Mouse (Mus musculus): ENCODE results near the gene Gsdme.

Gene Gsdme

DNA sequence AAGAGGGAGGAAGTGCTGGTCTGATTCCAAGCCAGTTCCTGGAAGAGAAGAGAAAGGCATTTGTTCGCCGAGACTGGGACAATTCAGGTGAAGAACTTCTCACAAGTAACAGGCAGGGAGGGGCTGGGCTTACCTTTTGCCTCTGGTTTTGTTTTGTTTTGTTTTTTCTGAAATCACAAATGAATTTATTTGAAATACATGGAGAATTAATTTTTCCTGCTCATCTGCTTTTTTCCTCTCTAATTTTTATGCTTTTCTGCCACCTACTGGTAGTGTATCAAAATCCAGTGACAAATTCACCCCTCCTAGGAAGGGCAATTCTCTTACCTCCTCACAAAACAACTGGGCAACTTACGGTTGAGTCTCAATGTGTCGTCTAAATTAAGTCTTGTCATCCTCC is 83.5 kb downstream of the Gsdme start:
- DNase-seq = peak; percentile 30

DNA sequence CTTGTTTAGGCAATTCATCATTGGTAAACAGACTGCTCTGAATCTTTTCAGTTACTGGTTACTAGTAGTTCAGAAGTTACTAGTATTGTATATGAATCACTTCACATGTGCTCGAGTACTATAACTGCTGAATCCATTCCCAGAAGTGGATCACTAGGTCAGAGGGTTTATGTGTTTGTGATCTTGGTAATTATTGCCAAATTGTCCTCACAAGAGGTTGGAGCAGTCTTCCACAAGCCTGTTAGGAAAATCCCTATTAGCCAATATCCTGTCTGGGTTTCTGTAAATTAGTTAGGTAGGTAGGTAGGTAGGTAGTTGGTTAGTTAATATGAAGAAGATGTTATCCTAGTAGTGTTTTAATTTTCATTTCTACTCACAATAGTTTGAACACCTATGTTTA is 87.9 kb downstream of the Gsdme start:
- DNase-seq = no peak

DNA sequence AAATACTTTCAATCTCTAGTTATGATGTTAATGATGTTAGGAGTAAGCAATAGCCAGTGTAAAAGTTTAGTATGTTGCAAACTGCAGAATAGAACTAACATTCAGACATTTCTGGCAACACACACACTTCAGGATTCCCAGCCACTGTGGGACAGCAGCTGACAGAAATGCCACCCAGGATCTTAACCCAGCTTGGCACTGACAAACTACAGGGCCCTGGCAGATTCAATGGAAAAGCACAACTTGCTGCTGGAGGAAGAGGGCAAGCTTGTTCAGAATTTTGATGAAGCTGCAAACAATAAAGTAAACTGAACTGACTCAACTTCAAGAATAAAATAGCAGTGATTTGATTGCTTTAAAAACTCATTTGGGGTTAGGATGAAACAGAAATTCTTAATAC is 93.9 kb downstream of the Gsdme start:
- no peak for DNase-seq

DNA sequence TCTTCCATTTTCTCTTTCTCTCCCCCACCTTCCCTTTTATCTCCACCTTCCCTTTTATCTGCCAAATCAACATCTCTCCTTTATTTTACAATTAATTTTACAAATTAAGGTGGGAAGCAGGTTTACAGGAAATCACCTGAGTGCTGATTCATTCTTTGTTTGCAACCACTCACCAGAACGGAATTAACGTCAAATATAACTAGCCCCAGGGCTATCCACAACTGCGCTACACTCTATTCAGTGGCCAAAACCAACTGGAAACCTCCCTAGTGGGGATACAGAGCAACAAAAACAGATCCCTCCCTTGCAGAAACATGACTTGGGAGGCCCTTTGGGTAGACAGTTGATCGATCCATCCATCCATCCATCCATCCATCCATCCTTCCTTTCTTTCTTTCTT is 94.8 kb downstream of the Gsdme start:
- no peak for DNase-seq

DNA sequence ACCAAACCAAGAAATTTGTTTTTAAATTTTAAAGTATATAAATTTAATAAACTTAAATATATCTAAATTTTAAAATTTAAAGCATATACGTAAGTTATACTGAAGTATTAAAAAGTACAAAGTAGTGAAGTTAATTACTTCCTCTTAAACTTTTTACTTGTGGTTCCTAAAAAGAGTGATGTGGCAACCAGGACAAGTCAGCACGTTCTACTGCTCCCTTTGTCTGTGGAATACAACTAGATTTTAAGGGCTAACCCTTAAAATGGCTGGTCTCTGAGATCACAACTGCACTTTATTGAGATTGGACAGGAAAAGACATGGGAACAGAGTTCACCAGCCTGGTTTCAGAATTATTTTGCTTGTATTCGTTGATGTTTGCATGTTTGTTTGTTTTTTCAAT is 100.6 kb downstream of the Gsdme start:
- no peak for DNase-seq

DNA sequence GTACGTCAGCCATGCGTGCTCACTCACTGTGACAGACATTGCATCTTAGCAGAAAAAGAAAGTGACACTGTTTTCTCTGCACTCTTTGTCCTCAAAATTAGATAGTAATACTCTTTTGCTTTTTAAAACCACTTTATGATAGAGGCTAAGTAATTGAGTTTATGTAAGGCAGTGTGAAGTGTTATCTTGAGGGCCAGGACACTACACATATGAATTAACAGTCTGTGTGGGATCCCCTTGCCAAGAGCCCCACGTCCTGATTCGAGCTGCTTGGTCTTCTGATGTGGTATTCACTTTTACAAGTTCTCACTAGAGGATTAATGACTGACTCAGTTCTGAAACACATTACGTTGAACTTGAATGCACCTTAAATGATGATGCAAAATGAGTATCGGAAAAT is 103.8 kb downstream of the Gsdme start:
- no peak for DNase-seq

DNA sequence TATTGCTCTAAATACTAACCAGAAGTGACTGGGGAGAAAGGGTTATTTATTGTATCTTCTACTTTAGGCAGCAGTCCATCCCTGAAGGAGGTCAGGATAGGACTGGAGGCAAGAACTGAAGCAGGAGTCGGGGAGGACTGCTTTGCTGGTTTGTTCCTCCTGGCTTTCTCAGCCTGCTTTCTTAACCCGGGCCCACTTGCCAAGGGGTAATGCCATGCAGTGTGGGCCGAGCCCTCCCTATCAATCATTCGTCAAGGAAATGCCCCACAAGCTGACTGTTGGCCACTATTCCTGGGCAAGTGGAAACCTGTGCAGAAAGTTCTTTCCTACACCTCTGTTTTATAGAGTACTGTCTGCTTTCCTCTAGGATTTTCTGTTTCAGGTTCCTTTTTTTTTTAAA is 114.3 kb downstream of the Gsdme start:
- DNase-seq = no peak

DNA sequence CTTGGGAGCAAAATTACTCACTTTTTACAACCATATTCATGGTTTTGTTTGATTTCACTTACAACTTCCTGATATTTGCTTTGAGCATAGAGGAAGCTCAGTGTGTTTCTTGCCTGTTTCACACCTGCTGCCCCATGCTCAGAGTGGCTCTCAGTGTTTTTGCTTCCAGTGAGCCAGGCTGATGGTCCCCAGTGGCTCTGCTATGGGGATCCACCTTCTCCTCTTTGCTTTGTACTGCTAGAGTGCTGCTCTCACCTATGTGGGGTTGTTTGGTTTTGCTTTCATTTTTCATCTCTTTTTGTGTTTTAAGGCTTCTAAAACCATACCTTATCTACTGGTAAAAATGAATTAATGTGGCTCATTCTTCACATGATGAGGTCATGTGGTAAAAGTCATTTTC is 117.5 kb downstream of the Gsdme start:
- no peak for DNase-seq

DNA sequence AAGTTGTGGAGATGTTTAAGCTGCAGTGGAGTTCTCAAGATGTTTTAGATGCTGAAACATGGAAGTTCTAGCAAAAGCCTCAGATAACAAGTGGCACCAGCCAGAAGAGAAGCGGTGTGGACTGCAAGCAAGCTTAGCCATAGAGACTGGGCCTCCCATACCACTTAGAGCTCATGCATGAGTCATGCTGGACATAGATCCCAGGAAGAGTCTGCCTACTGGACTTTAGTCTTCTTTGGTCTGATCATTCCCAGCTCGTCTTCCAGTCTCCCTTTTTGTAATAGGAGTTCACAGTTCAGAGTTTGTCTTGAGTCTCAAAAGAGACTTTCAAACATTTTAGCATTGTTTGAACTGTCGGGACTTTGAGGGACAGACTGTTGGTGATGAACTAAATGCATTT is 124.1 kb downstream of the Gsdme start:
- no peak for DNase-seq
